Mouse (Mus musculus): ENCODE data around the gene 2010111I01Rik.

2010111I01Rik gene

GRCm38 (mm10) chr13:63030023-63030422 lies 65.3 kb downstream of the 2010111I01Rik start:
- no peak for DNase-seq (ENCODE audit: low spot score)

- DNase-seq (ENCODE audit: low spot score): no peak
Measured at GRCm38 (mm10) chr13:63031244-63031643, 66.6 kb downstream of the 2010111I01Rik start.

GRCm38 (mm10) chr13:63032304-63032830 lies 67.7 kb downstream of the 2010111I01Rik start:
- DNase-seq (ENCODE audit: low spot score): no peak

- no peak for DNase-seq (ENCODE audit: low spot score)
Measured at GRCm38 (mm10) chr13:63032958-63033357, 68.3 kb downstream of the 2010111I01Rik start.

GRCm38 (mm10) chr13:63033364-63033763 lies 68.7 kb downstream of the 2010111I01Rik start:
- DNase-seq (ENCODE audit: low spot score): no peak

GRCm38 (mm10) chr13:63034666-63035065 lies 70.0 kb downstream of the 2010111I01Rik start:
- DNase-seq (ENCODE audit: low spot score): no peak

- no peak for DNase-seq (ENCODE audit: low spot score)
Measured at GRCm38 (mm10) chr13:63037906-63038305, 73.2 kb downstream of the 2010111I01Rik start.

- DNase-seq (ENCODE audit: low spot score): no peak
Measured at GRCm38 (mm10) chr13:63038415-63038814, 73.7 kb downstream of the 2010111I01Rik start.

GRCm38 (mm10) chr13:63038871-63039270 lies 74.2 kb downstream of the 2010111I01Rik start:
- DNase-seq (ENCODE audit: low spot score): no peak

- DNase-seq (ENCODE audit: low spot score): no peak
Measured at GRCm38 (mm10) chr13:63039326-63039725, 74.6 kb downstream of the 2010111I01Rik start.

GRCm38 (mm10) chr13:63039848-63040247 lies 75.2 kb downstream of the 2010111I01Rik start:
- DNase-seq (ENCODE audit: low spot score): no peak

- no peak for DNase-seq (ENCODE audit: low spot score)
Measured at GRCm38 (mm10) chr13:63045504-63046205, 81.0 kb downstream of the 2010111I01Rik start.

GRCm38 (mm10) chr13:63046206-63047020 lies 81.7 kb downstream of the 2010111I01Rik start:
- peak; percentile 32 for DNase-seq (ENCODE audit: low spot score)

- DNase-seq (ENCODE audit: low spot score): no peak
Measured at GRCm38 (mm10) chr13:63063706-63064105, 99.0 kb downstream of the 2010111I01Rik start.

- no peak for DNase-seq (ENCODE audit: low spot score)
Measured at GRCm38 (mm10) chr13:63066607-63067006, 101.9 kb downstream of the 2010111I01Rik start.

- DNase-seq (ENCODE audit: low spot score): no peak
Measured at GRCm38 (mm10) chr13:63068371-63069136, 103.9 kb downstream of the 2010111I01Rik start.

GRCm38 (mm10) chr13:63071874-63072273 lies 107.2 kb downstream of the 2010111I01Rik start:
- DNase-seq (ENCODE audit: low spot score): no peak

- DNase-seq (ENCODE audit: low spot score): no peak
Measured at GRCm38 (mm10) chr13:63072376-63072775, 107.7 kb downstream of the 2010111I01Rik start.

GRCm38 (mm10) chr13:63073911-63074675 lies 109.4 kb downstream of the 2010111I01Rik start:
- DNase-seq (ENCODE audit: low spot score): no peak

GRCm38 (mm10) chr13:63074676-63074991 lies 109.9 kb downstream of the 2010111I01Rik start:
- no peak for DNase-seq (ENCODE audit: low spot score)

- DNase-seq (ENCODE audit: low spot score): no peak
Measured at GRCm38 (mm10) chr13:63075331-63075855, 110.7 kb downstream of the 2010111I01Rik start.

Measured in yolk sac, embryonic 10.5 days (tissue).